Mouse (Mus musculus) forebrain, embryonic 12.5 days (tissue): ENCODE data around the gene Atp6v0d1. TPM values are rescaled to one million over a fixed set of nuclear protein-coding genes. Genes with fewer than 3 reads are reported as not detected.

ENCODE experiments used
- ATAC-seq: fragments of 200-750 bp; cut with Nextera tagmentation; 2 replicates; pipeline ENCODE4 v1.8.0; 2017; ENCODE audit warnings: moderate TSS enrichment; ENCODE audit not compliant: low FRiP score
- H3K27ac ChIP-seq: fragments of 300-500 bp; sonication (generic); 2 replicates; pipeline ENCODE4 v1.5.1; 2016; ENCODE audit warnings: mild to moderate bottlenecking
- H3K27me3 ChIP-seq: fragments of 300-500 bp; sonication (generic); 2 replicates; pipeline ENCODE4 v1.6.1; 2016; ENCODE audit warnings: mild to moderate bottlenecking
- H3K36me3 ChIP-seq: fragments of 300-500 bp; sonication (generic); replicated peaks from 2 replicates; pipeline ENCODE4 v1.6.1; 2016; ENCODE audit warnings: mild to moderate bottlenecking
- H3K4me1 ChIP-seq: fragments of 300-500 bp; sonication (generic); 2 replicates; pipeline ENCODE4 v1.6.1; 2016
- H3K4me2 ChIP-seq: fragments of 300-500 bp; sonication (generic); 2 replicates; pipeline ENCODE4 v1.6.1; 2016; ENCODE audit warnings: mild to moderate bottlenecking, moderate library complexity
- H3K4me3 ChIP-seq: fragments of 300-500 bp; sonication (generic); replicated peaks from 2 replicates; pipeline ENCODE4 v1.5.1; 2016; ENCODE audit warnings: mild to moderate bottlenecking
- H3K9ac ChIP-seq: fragments of 300-500 bp; sonication (generic); 2 replicates; pipeline ENCODE4 v1.6.1; 2016; ENCODE audit warnings: mild to moderate bottlenecking
- H3K9me3 ChIP-seq: fragments of 300-500 bp; sonication (generic); 2 replicates; pipeline ENCODE4 v1.6.1; 2016
- WGBS: fragments of 180-500 bp; shearing (Covaris S2); methylation state at CpG from one replicate; pipeline ENCODE4 v1.1.7; 2016; 5-methylcytosine and 5-hydroxymethylcytosine counted together
- polyA plus RNA-seq: library from polyadenylated mRNA; unstranded; fragments of >200 nt; fragmentation: Nextera tagmentation; extraction: Ambion mirVana; gene quantifications from 2 replicates; pipeline ENCODE4 v1.2.1, GENCODE M21; 2016

The Atp6v0d1 gene
- polyA plus RNA-seq, 1 experiment from 2014 or later: 95.4 TPM

GRCm38 (mm10) chr8:105514194-105514593 is 51.7 kb downstream of the Atp6v0d1 start:
- Histone ChIP-seq H3K4me3 (no peak overlapping the region), H3K4me1 (peaks cover 26% of the 10 kb centered on the region), H3K36me3 (no peaks in the 10 kb centered on the region), H3K9me3 (no peaks in the 10 kb centered on the region), H3K4me2 (no peak overlapping the region), H3K27ac (no peak overlapping the region), H3K27me3 (peaks cover 37% of the 10 kb centered on the region), H3K9ac (no peak overlapping the region)
- no peak for ATAC-seq
- 89% methylated on average over 6 of the region's 6 CpGs for WGBS

DNA sequence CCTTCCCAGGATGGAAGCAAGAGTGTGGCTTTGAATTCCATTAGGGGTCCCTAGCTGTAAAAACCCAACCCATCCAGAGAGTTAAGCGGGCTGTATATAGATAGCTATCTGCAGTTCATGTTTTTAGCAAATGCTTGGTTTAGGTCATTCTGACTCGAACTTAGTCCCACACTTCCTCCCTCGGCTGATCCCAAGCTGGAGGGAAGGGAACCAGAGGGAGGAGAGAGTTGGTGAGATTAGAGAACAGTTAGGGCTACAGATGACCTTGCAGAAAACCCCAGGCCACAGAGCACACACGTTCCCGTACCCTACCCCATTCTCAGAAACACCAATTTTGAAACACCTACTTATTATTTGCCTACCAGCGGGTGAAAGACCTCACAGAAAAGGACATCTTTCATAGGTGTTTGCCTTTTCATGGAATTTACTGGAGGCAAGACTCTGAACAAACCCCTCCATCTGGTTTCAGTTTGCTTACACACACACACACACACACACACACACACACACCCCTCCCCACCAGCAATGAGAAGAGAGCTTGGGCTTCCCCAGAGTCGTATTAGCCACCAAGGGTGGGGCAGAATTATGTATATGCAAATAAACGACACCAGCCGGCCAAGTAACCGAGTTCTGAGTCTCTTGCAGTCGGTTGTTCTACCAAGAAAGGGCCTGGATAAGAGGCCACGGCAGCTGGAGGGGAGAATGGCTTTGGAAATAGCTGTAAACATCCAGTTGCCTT is 55.7 kb downstream of the Atp6v0d1 start:
- Histone ChIP-seq H3K36me3 (no peaks in the 10 kb centered on the region), H3K4me3 (no peak overlapping the region), H3K4me2 (no peak overlapping the region), H3K9ac (no peak overlapping the region), H3K4me1 (peaks cover 11% of the 10 kb centered on the region), H3K9me3 (no peaks in the 10 kb centered on the region), H3K27ac (no peak overlapping the region), H3K27me3 (peaks cover 10% of the 10 kb centered on the region)
- no peak for ATAC-seq
- WGBS: 66% methylated on average over 12 of the region's 12 CpGs

DNA sequence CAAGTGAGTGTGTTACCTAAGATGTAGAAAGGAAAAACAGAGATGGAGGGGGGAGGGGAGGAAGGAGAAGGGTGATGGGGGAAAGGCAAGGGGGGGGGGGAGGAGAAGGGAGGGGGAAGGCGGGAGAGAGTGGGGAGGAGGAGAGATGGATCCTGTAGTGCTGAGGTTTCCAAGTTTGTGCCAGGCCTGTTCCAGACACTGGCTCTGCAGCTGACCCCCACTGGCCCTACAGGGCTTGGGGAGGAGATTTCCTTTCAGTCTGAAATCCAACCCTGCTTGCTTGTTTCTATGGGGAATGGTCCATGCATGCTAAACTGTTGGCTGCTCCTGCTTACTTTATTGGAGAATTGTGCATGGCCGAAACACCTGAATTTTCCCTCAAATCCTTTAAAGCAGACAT is 57.1 kb downstream of the Atp6v0d1 start:
- no peak overlapping the region for H3K4me2 ChIP-seq
- H3K36me3 ChIP-seq: no peaks in the 10 kb centered on the region
- H3K27ac ChIP-seq: no peak overlapping the region
- no peak overlapping the region for H3K9ac ChIP-seq
- ATAC-seq: no peak
- H3K9me3 ChIP-seq: no peaks in the 10 kb centered on the region
- H3K4me1 ChIP-seq: peaks cover 11% of the 10 kb centered on the region
- no peak overlapping the region for H3K4me3 ChIP-seq
- H3K27me3 ChIP-seq: peaks cover under 1% of the 10 kb centered on the region; the same call in 1 of the 2 replicates
- WGBS: 24% methylated on average over 2 of the region's 2 CpGs

DNA sequence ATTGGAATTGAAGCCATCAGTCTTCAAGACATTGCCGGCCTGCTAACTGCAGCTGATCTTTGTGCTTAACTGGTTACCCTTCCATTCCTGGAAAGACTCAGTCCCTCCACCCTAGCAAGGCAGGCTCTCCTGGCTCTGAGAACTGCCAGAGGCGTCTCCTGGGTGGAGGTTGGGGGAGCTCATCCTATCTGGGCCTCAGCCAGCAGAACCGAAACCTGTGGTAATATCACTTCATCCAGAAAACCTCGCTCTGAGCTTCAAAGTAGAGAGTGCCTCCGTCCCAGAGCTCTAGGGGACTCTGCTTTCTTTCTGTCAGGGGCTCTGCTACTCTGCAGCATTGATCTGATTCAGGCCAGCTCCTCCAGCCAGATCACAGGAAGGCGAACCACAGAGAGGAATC is 58.9 kb downstream of the Atp6v0d1 start:
- no peak overlapping the region for H3K27ac ChIP-seq
- WGBS: 79% methylated on average over 6 of the region's 6 CpGs
- ATAC-seq: no peak

GRCm38 (mm10) chr8:105504617-105505016 is 61.2 kb downstream of the Atp6v0d1 start:
- Histone ChIP-seq H3K4me2 (no peak overlapping the region), H3K27ac (no peak overlapping the region), H3K4me1 (peaks cover 11% of the 10 kb centered on the region), H3K9ac (no peak overlapping the region), H3K36me3 (no peaks in the 10 kb centered on the region), H3K9me3 (no peaks in the 10 kb centered on the region), H3K4me3 (no peak overlapping the region), H3K27me3 (no peaks in the 10 kb centered on the region)
- no peak for ATAC-seq
- WGBS: 92% methylated on average over 3 of the region's 3 CpGs

More for the DNA sequence above, 58.9 kb downstream of the Atp6v0d1 start:
- Histone ChIP-seq H3K4me2 (no peak overlapping the region), H3K4me1 (peaks cover 11% of the 10 kb centered on the region), H3K4me3 (no peak overlapping the region), H3K27me3 (no peaks in the 10 kb centered on the region), H3K9me3 (no peaks in the 10 kb centered on the region), H3K9ac (no peak overlapping the region), H3K36me3 (no peaks in the 10 kb centered on the region)

DNA sequence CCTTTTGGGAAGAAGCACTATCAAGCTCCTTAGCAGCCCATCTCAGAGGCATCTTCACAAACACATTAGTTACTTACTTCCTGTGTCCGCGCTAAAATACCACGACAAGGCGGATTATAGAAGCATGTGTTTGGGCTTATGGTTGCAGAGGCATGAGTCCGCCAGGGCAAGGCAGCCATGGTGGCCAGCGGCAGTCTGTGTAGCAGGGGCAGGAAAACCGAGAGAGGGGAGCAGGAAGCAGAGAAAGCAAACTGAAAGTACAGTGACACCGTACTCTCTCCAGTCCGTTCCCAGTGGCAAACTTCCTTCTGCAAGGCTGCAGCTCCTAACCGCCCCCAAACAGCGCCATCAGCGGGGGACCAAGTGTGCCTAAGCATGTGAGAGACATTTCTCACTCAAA is 66.1 kb downstream of the Atp6v0d1 start:
- H3K9ac ChIP-seq: no peak overlapping the region
- 74% methylated on average over 12 of the region's 12 CpGs for WGBS
- H3K9me3 ChIP-seq: no peaks in the 10 kb centered on the region
- peaks cover 22% of the 10 kb centered on the region for H3K4me1 ChIP-seq
- H3K4me3 ChIP-seq: no peak overlapping the region
- no peak for ATAC-seq
- peaks cover 4% of the 10 kb centered on the region for H3K27me3 ChIP-seq
- no peak overlapping the region for H3K4me2 ChIP-seq
- no peak overlapping the region for H3K27ac ChIP-seq
- H3K36me3 ChIP-seq: no peaks in the 10 kb centered on the region

GRCm38 (mm10) chr8:105496439-105497180 is 69.2 kb downstream of the Atp6v0d1 start, which contains the start of gene Zdhhc1:
Gene Zdhhc1, minus strand, starts transcription at chr8:105496902.
- H3K4me1 ChIP-seq: peaks cover 22% of the 10 kb centered on the region
- H3K36me3 ChIP-seq: no peaks in the 10 kb centered on the region
- peak within 1 kb of the TSS; percentile 89 for H3K9ac ChIP-seq
- under 1% methylated on average over 68 of the region's 68 CpGs for WGBS
- peak within 1 kb of the TSS; percentile 70 for H3K27ac ChIP-seq
- H3K9me3 ChIP-seq: no peaks in the 10 kb centered on the region
- H3K4me3 ChIP-seq: peak within 1 kb of the TSS; percentile 81
- ATAC-seq: peak; percentile 94
- H3K4me2 ChIP-seq: peak within 1 kb of the TSS; percentile 92
- peaks cover 4% of the 10 kb centered on the region for H3K27me3 ChIP-seq

DNA sequence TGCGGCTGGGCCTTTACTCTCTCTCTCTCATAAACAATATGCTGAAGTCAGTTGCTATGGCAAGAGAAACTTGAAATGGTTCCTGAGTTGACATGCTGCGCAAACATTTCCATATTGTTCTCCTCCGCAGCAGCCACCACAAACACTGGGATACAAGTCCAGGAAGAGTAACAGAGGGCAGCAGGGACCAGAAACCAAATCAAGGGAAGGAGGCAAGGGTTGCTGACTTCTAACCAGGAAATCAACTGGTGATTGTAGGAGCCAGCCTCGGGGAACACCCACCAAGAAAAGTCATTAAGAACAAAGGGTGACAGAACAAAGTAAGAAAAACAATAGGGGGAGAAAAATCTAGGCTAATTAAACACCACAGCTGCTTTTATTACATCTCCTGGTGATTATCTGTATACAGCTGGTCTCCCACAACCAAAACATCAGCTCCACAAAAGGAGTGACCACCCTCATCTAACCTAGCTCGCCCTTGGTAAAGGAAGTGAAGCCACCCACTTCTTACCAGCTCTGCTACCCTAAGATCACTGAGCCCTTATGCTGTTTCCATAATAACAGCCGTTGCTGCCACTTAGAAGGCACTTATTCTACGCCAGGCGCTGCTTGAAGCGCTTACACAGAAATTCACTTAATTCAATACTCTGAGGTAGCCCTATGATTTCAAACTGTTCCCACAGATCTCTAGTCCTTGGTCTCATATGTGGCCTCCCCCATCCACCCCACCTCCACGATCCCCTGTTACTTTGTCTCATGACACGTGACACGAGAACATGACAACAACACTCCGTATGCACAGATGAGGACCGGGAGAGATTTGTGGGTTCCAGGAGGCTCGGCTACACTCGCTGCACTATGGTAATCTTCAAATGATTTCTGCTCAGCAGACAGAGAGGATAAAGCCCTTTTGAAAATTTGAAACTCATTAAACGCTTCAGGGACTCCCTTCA is 70.2 kb downstream of the Atp6v0d1 start:
- Histone ChIP-seq H3K9ac (peak overlapping the region; percentile 89), H3K36me3 (no peaks in the 10 kb centered on the region), H3K4me3 (peak overlapping the region; percentile 81), H3K4me2 (peak overlapping the region; percentile 92), H3K4me1 (peaks cover 22% of the 10 kb centered on the region), H3K27me3 (peaks cover 4% of the 10 kb centered on the region), H3K9me3 (no peaks in the 10 kb centered on the region), H3K27ac (no peak overlapping the region)
- ATAC-seq: no peak
- WGBS: 28% methylated on average over 17 of the region's 17 CpGs

DNA sequence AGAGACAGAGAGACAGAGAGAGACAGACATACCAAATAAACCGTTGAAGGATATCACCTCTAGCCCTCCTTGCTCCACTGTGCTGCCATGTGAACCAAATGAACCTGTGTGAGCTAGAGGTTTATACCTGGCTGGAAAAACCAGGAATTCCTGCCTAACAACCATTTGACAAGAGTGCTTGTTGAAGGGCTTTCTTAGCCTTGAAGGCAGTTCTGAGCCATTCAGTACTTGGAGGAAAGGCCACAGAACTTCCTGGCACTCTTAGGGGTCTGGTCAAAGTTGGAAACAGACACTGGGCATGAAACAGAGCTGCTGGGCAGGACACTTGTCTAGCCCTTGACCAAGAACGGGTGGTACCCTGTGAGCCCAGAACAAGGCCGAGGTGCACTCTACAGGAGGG is 71.3 kb downstream of the Atp6v0d1 start:
- peaks cover 22% of the 10 kb centered on the region for H3K4me1 ChIP-seq
- no peaks in the 10 kb centered on the region for H3K36me3 ChIP-seq
- H3K4me2 ChIP-seq: no peak overlapping the region
- no peak for ATAC-seq
- peaks cover 4% of the 10 kb centered on the region for H3K27me3 ChIP-seq
- WGBS: 83% methylated on average over 3 of the region's 3 CpGs
- no peak overlapping the region for H3K27ac ChIP-seq
- H3K4me3 ChIP-seq: no peak overlapping the region
- no peak overlapping the region for H3K9ac ChIP-seq
- no peaks in the 10 kb centered on the region for H3K9me3 ChIP-seq

- no peaks in the 10 kb centered on the region for H3K36me3 ChIP-seq
- ATAC-seq: no peak
- no peaks in the 10 kb centered on the region for H3K9me3 ChIP-seq
- 61% methylated on average over 3 of the region's 3 CpGs for WGBS
- peaks cover 22% of the 10 kb centered on the region for H3K4me1 ChIP-seq
- no peak overlapping the region for H3K4me3 ChIP-seq
- H3K27ac ChIP-seq: no peak overlapping the region
- H3K9ac ChIP-seq: no peak overlapping the region
- H3K4me2 ChIP-seq: no peak overlapping the region
- H3K27me3 ChIP-seq: no peaks in the 10 kb centered on the region
Measured at GRCm38 (mm10) chr8:105493495-105493894, 72.4 kb downstream of the Atp6v0d1 start.

GRCm38 (mm10) chr8:105489281-105489680 is 76.6 kb downstream of the Atp6v0d1 start:
- Histone ChIP-seq H3K9ac (no peak overlapping the region), H3K4me3 (no peak overlapping the region), H3K9me3 (no peaks in the 10 kb centered on the region), H3K27me3 (no peaks in the 10 kb centered on the region), H3K4me2 (no peak overlapping the region), H3K27ac (no peak overlapping the region), H3K4me1 (0 out of 2 replicates have a peak, but pooled peaks cover 3% of the 10 kb centered on the region), H3K36me3 (no peaks in the 10 kb centered on the region; the same call in 1 of the 2 replicates)
- WGBS: 45% methylated on average over 1 of the region's 1 CpGs
- no peak for ATAC-seq

DNA sequence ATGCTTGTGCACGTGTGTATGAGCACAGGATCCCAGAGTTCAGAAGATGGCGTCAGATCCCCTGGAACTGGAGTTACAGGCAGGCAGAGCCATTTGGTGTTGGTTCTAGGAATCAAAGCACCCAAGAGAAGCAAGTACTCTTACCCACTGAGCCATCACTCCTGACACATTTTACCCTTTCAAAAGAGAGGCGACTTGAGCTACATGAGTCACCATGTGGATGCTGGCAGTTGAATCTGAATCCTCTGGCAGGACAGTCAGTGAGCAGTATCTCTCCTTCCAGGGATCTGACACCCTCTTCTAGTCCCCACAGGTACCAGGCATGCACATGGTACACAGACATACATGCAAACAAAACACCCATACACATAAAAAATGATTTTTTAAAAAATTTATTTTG is 77.8 kb downstream of the Atp6v0d1 start:
- Histone ChIP-seq H3K9ac (no peak overlapping the region), H3K36me3 (no peaks in the 10 kb centered on the region; the same call in 1 of the 2 replicates), H3K4me2 (no peak overlapping the region), H3K27me3 (no peaks in the 10 kb centered on the region), H3K27ac (no peak overlapping the region), H3K4me1 (peaks cover 12% of the 10 kb centered on the region; the same call in 1 of the 2 replicates), H3K9me3 (no peaks in the 10 kb centered on the region), H3K4me3 (no peak overlapping the region)
- 75% methylated on average over 3 of the region's 3 CpGs for WGBS
- no peak for ATAC-seq
